Mouse (Mus musculus) stomach, postnatal 0 days (tissue): ENCODE data around the gene BC029722. TPM values are rescaled to one million over a fixed set of nuclear protein-coding genes. Genes with fewer than 3 reads are reported as not detected.

ENCODE experiments used
- ATAC-seq: fragments of 200-750 bp; cut with Nextera tagmentation; 2 replicates; pipeline ENCODE4 v1.8.0; 2017; ENCODE audit not compliant: low FRiP score, low TSS enrichment
- DNase-seq: peaks from one replicate; pipeline ENCODE4 v3.0.0-alpha.2; 2016; ENCODE audit warnings: low spot score
- H3K27ac ChIP-seq: fragments of 300-500 bp; sonication (generic); replicated peaks from 2 replicates; pipeline ENCODE4 v1.5.1; 2014; ENCODE audit warnings: mild to moderate bottlenecking, control low read depth
- H3K27me3 ChIP-seq: fragments of 300-500 bp; sonication (generic); 2 replicates; pipeline ENCODE4 v1.6.1; 2014; ENCODE audit warnings: low read length; ENCODE audit not compliant: control insufficient read depth, insufficient read depth
- H3K36me3 ChIP-seq: fragments of 300-500 bp; sonication (generic); 2 replicates; pipeline ENCODE4 v1.6.1; 2014; ENCODE audit warnings: low read length, mixed read lengths; ENCODE audit not compliant: control insufficient read depth, insufficient read depth
- H3K4me1 ChIP-seq: fragments of 300-500 bp; sonication (generic); replicated peaks from 2 replicates; pipeline ENCODE4 v1.6.1; 2014; ENCODE audit warnings: antibody characterized with exemption; ENCODE audit not compliant: control insufficient read depth, insufficient read depth
- H3K4me2 ChIP-seq: fragments of 300-500 bp; sonication (generic); replicated peaks from 2 replicates; pipeline ENCODE4 v1.6.1; 2014; ENCODE audit warnings: low read depth, mild to moderate bottlenecking, control low read depth, moderate library complexity
- H3K4me3 ChIP-seq: fragments of 300-500 bp; sonication (generic); 2 replicates; pipeline ENCODE4 v1.5.1; 2014; ENCODE audit warnings: low read depth, low read length, control low read depth
- H3K9ac ChIP-seq: fragments of 300-500 bp; sonication (generic); 2 replicates; pipeline ENCODE4 v1.6.1; 2014; ENCODE audit warnings: mild to moderate bottlenecking, low read length, control low read depth, mixed read lengths
- H3K9me3 ChIP-seq: fragments of 300-500 bp; sonication (generic); 2 replicates; pipeline ENCODE4 v1.6.1; 2016; ENCODE audit warnings: low read length; ENCODE audit not compliant: control insufficient read depth
- CTCF ChIP-seq: IDR thresholded peaks from 2 replicates; pipeline ENCODE4 v1.5.1; 2016; ENCODE audit warnings: antibody characterized with exemption, low read depth, mild to moderate bottlenecking, moderate library complexity
- EP300 ChIP-seq: optimal IDR thresholded peaks from 2 replicates; pipeline ENCODE3; 2016; ENCODE audit warnings: antibody characterized with exemption
- WGBS: fragments of 180-500 bp; shearing (Covaris S2); extraction: QIAGEN DNeasy Blood & Tissue Kit; methylation state at CpG from one replicate; pipeline ENCODE4 v1.1.7; 2014; 5-methylcytosine and 5-hydroxymethylcytosine counted together
- polyA plus RNA-seq: library from polyadenylated mRNA; unstranded; fragments of >200 nt; fragmentation: Nextera tagmentation; extraction: Ambion mirVana; gene quantifications from 2 replicates; pipeline ENCODE4 v1.2.1, GENCODE M21; 2015

BC029722 gene
- polyA plus RNA-seq, 1 experiment from 2014 or later: 26.8 TPM

DNA sequence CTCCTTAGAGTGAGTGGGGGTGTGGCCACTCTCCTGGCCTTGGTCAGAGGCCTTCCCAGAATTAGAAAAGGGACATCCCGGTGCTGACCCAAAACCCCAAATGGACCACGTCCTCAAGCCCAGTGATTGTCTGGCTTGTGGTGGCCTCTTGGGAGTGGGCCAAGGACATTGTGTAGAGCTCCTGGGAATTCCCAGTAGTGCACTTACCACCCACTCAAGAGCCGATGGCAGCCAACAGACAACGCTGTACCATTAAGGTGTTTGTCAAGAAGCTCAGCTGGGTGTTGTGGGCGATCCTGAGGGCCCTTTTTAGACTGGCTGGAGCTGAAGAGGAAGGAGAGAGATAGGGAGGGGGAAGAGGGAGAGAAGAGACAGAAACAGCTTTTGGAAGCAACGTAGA, 34.7 kb downstream of the BC029722 start:
- TF ChIP-seq EP300 (no peak), CTCF (no peak)
- no peak overlapping the region for H3K4me2 ChIP-seq
- WGBS: 75% methylated on average over 6 of the region's 6 CpGs
- H3K4me3 ChIP-seq: no peak overlapping the region
- H3K9me3 ChIP-seq: no peaks in the 10 kb centered on the region
- ATAC-seq: no peak
- H3K27ac ChIP-seq: no peak overlapping the region
- H3K4me1 ChIP-seq: no peaks in the 10 kb centered on the region
- H3K9ac ChIP-seq: no peak overlapping the region
- no peaks in the 10 kb centered on the region for H3K36me3 ChIP-seq
- DNase-seq: no peak
- no peaks in the 10 kb centered on the region for H3K27me3 ChIP-seq

DNA sequence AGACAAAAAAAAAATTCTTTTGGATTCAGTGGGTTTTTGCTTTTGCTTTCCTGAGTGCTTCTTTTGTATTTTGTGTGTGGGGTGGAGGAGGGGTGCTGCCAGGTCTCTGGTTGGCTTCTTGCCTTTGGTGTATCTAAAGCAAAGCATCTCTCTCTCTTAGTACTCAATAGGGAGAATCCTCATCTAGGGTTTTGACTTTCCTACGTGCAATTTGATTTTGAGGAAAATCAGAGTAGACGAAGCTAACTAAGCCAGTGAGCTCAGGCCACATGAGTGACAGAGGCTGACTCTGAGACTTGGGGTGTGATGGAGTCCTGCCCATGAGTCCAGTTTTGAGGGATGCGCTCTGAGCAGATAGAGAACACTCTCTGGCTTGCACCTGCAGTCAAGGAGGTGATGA, 39.7 kb downstream of the BC029722 start:
- Histone ChIP-seq H3K9me3 (no peaks in the 10 kb centered on the region), H3K27ac (no peak overlapping the region), H3K9ac (no peak overlapping the region), H3K36me3 (no peaks in the 10 kb centered on the region), H3K4me1 (no peaks in the 10 kb centered on the region), H3K4me2 (no peak overlapping the region), H3K4me3 (no peak overlapping the region), H3K27me3 (peaks cover 5% of the 10 kb centered on the region; the same call in 1 of the 2 replicates)
- DNase-seq (no peak), ATAC-seq (no peak)
- WGBS: 87% methylated on average over 3 of the region's 3 CpGs
- TF ChIP-seq CTCF (no peak), EP300 (no peak)

DNA sequence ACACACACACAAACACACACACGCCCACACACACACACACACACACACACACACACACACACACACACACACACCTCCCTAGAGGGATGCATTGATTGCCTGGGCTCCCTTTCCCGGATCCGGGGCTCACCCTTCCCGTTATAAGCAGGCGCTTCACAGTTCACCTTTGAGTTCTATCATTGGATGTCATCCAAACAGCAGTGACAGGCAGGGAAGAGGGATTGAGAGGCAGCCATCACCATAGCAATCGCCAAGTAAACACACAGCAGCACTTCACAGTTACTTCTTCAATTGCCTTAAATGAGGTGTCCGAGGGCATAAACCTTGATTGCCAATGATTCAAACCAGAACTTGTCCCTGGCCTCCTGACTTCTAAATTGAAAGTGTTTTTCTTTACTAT, 40.2 kb downstream of the BC029722 start:
- Histone ChIP-seq H3K27me3 (peaks cover 5% of the 10 kb centered on the region; the same call in 1 of the 2 replicates), H3K36me3 (no peaks in the 10 kb centered on the region), H3K9me3 (no peaks in the 10 kb centered on the region), H3K9ac (no peak overlapping the region), H3K4me3 (no peak overlapping the region), H3K27ac (no peak overlapping the region), H3K4me2 (no peak overlapping the region), H3K4me1 (no peaks in the 10 kb centered on the region)
- no peak for ATAC-seq
- TF ChIP-seq EP300 (no peak), CTCF (no peak)
- WGBS: 39% methylated on average over 7 of the region's 7 CpGs
- no peak for DNase-seq

- ATAC-seq (no peak), DNase-seq (no peak)
- Histone ChIP-seq H3K4me3 (no peak overlapping the region), H3K9me3 (no peaks in the 10 kb centered on the region), H3K27ac (no peak overlapping the region), H3K36me3 (no peaks in the 10 kb centered on the region), H3K9ac (no peak overlapping the region), H3K4me2 (no peak overlapping the region), H3K4me1 (no peaks in the 10 kb centered on the region), H3K27me3 (peaks cover 5% of the 10 kb centered on the region; the same call in 1 of the 2 replicates)
- WGBS: 60% methylated on average over 6 of the region's 6 CpGs
- no peak for TF ChIP-seq CTCF
- no peak for TF ChIP-seq EP300
Observed at GRCm38 (mm10) chr2:155778004-155778403, 41.2 kb downstream of the BC029722 start.

GRCm38 (mm10) chr2:155777688-155777985, 41.6 kb downstream of the BC029722 start:
- no peak overlapping the region for H3K27ac ChIP-seq
- peaks cover 5% of the 10 kb centered on the region; the same call in 1 of the 2 replicates for H3K27me3 ChIP-seq
- WGBS: 80% methylated on average over 4 of the region's 4 CpGs
- no peak overlapping the region for H3K4me2 ChIP-seq
- no peak for ATAC-seq
- TF ChIP-seq EP300 (no peak), CTCF (no peak)
- no peak overlapping the region for H3K9ac ChIP-seq
- no peak for DNase-seq
- H3K36me3 ChIP-seq: no peaks in the 10 kb centered on the region
- no peaks in the 10 kb centered on the region for H3K4me1 ChIP-seq
- H3K4me3 ChIP-seq: no peak overlapping the region
- no peaks in the 10 kb centered on the region for H3K9me3 ChIP-seq

- no peaks in the 10 kb centered on the region for H3K9me3 ChIP-seq
Observed at GRCm38 (mm10) chr2:155776824-155777687, 42.2 kb downstream of the BC029722 start.

More at GRCm38 (mm10) chr2:155776824-155777687, 42.2 kb downstream of the BC029722 start:
- no peaks in the 10 kb centered on the region for H3K36me3 ChIP-seq
- no peak overlapping the region for H3K4me3 ChIP-seq
- DNase-seq: no peak
- H3K9ac ChIP-seq: no peak overlapping the region
- no peak overlapping the region for H3K27ac ChIP-seq
- 52% methylated on average over 10 of the region's 10 CpGs for WGBS
- no peak for ATAC-seq
- peaks cover 5% of the 10 kb centered on the region; the same call in 1 of the 2 replicates for H3K27me3 ChIP-seq
- no peaks in the 10 kb centered on the region for H3K4me1 ChIP-seq
- TF ChIP-seq EP300: no peak
- no peak overlapping the region for H3K4me2 ChIP-seq
